Mouse (Mus musculus): Measurements from ENCODE around the gene Clec16a.

GRCm38 (mm10) chr16:10639111-10639889 is 94.2 kb downstream of the Clec16a start:
- no peak for TF ChIP-seq POLR2A (IDR thresholded peaks at IDR 0.05; ENCODE audit: low read depth, low read length)
- TF ChIP-seq CTCF (IDR thresholded peaks at IDR 0.05; ENCODE audit: borderline replicate concordance, insufficient read depth, low read length), result no peak
